Mouse (Mus musculus) right cerebral cortex, postnatal 14 days (tissue): ENCODE data around the gene Lrrk1.
A peak's percentile ranks its signal among the peaks of the same experiment; 100 is the strongest.

Experiments
- DNase-seq: peaks from one replicate; pipeline ENCODE4 v3.0.0; 2022

Lrrk1 gene

DNA sequence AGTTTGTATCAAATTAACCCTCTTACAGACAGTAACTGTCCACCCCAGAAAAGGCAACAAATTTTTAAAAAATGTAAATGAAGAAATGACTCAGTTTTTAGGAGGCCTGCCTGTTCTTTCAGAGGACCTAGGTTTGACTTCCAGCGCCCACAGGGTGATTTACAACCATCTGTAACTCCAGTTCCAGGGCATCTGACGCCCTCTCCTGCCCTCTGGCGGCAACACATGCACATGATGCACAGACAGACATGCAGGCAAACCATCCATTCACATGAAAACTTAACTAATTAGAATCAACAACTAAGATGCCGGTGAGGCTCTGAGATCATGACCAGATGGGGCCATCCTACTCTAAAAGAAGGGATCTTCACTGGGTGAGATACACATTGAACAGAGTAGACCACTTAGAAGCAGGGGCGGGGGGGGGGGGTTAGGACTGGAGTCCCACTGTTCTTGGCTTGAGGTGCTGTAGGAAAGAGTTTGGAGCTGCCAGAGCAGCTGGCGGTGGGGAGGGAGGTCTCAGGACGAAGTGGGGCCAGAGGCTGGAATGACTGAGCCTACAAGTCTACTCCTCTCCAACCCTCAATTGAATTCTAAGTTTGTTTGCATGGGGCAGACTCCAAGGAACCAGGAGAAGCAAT lies 206.0 kb downstream of the Lrrk1 start:
- no peak for DNase-seq

DNA sequence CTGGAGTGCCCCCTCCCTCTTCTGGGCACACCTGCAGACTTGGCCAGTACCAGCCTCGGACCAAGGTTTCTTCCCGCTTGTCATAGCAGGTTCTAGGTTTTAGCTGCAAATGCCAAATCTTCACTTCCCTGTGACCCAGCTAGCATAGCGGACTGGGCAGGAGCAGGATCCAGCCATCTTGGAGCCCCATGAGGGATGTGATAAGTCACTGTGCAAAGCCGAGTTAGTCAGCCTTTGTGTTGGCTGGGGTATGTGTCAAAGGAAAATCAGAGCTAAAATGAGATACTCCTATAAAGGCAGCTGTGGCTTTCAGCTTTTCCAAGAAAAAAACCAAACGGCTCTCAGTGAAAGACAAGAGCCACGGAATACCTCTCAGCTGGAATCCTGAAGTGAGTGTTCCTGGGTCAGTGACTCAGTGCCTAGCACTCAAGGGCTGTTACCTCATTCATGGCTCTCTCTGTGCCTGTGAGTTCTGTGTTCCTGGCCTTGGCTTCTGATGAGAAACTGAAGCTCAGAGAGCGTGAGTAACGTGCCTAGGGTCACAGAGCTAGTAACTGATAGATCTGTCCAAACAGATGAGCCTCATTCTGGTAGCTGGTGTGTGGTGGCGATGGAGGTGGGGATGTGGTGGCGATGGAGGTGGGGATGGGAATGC lies 207.3 kb downstream of the Lrrk1 start:
- no peak for DNase-seq

DNA sequence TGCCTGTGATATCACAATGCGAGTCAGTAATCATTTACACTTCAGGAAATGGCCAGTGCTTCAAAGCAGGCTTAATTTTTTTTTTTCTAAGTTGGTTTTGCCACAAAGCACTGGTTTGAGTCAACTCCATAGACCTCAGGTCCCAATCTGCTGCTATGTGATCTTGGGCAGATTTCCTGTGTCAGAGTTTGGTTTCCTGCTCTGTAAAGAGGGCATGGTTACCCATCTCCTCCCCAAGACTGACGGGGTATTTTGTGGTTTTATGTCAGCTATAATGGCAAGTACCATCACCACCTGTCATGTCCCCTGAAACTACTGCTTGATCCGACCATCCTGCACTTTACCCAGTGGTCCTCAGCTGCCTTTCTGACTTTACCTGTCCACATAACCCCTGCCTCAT lies 207.9 kb downstream of the Lrrk1 start:
- DNase-seq = no peak

DNA sequence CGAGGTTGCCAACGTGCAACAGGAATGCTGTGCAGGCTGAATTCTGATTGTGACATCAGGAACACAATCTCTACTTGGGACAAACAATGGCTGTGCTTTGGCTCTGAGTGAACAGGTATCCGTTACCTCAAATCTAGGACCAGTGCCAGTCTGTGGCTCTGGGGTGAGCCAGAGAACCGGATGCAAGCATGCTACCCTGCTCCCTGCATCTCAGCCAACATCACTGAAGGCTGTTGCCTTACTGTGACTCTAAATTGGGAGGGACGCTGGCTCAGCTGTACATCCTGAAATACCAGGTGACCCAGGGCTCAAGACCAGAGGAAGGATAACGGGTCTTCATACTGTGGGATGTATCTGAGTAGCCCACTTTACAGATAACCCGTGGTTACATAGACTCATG lies 208.4 kb downstream of the Lrrk1 start:
- no peak for DNase-seq

DNA sequence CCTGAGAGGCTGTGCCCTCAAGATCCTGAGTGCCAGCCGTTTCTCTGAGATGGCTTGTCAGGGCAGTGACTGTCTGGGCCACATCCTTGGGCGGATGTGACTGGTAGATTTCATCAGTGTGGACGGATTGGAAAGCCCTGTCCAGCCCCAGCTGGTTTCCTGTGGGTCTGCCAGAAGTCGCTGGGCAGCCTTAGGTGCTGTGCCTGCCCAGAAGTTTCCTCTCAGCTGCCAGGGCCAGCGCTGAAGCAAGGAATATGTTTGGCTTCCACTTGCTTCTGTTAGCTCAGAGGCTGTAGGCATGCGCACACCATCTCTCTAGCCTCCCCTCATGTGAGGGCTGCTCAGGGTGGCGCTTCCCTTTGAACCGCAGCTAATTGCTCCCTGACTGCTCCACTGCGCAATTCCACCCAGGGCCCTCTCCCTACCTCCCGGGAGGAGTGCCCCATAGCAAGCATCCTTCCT lies 209.0 kb downstream of the Lrrk1 start:
- DNase-seq = peak; percentile 39

DNA sequence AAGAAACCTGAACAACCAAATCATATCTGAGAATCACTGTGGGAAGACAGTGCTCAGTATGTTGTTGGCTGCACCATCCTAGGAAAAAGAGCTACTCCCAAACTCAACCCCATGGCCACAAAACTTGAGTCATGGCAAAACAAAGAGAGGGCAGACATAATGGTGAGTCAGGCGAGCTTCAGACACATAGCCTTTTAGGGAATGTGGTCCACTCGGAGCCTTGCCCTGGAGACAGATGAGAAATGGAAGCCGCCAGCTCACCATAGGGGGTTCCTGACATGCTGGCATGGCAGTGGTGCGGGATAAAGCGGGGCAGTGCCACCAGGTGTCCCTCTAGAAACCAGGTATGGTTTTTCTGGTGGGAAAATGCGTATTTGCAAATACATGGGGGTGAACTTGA lies 210.0 kb downstream of the Lrrk1 start:
- no peak for DNase-seq

DNA sequence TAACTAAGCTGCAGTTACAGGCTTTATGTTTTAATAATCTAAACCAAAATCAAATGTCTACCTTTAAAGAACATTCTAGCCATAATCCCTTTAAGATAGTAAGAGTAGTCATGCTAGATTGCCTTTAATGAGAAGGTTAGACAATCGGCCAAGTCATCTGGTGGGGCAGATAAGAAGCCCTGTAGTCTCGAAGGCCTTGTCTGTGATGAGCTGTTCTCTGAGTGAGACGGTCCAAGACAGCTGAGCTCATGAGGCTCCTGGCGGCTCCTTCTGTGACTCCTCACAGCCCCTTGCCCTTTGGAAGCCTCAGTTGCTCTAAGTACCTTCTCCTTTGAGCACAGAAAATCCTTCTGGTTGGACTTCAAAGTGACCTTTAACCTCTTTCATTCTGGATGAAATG lies 211.2 kb downstream of the Lrrk1 start:
- DNase-seq = no peak
